Mouse (Mus musculus) MEL-GATA-1-ER (cell line): ENCODE results near the gene Fam71e2.

Source experiments
- DNase-seq: peaks from one replicate; pipeline ENCODE4 v3.0.0-alpha.2; 2012; ENCODE audit warnings: low read depth; ENCODE audit errors: extremely low read depth

The Fam71e2 gene

DNA sequence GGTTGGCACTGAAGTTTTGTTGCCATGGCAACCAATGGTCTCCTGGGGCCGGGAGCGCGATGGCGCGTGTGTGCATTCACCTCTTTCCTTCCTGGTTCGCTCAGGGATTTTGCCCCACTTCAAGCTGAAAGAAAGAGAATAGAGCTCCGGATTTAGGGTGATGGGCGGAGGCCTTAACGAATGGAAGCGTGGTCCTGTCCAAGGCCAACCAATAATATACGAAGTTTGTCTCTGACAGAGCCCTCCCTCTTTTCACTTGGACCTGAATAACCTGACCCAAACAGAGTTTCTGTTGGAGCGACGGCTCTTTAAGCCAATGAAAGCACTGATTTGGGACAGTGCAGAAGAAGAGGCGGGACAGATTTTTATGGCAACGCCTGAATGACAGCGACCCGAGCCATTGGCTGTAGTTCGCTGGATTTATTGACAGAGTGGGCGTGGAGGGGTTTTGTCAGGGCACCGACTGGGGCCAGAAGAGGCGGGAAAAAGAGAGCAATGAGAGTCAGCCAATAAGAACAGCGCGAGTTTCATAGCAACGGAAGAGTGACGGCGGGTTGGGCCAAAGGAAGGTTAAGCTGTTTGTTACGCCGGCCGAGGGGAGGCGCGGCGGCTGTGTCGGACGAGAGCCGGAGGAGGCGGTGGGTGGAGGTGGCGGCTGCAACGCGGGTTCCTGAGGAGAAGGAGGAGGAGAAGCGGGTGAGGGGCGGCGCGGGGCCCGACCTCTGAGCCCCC lies 31.4 kb downstream of the Fam71e2 start, which contains the start of gene Kmt5c:
TSS of gene Kmt5c (plus strand) at position 572 of the 732 bp plus-strand sequence.
- peak; percentile 100 for DNase-seq

DNA sequence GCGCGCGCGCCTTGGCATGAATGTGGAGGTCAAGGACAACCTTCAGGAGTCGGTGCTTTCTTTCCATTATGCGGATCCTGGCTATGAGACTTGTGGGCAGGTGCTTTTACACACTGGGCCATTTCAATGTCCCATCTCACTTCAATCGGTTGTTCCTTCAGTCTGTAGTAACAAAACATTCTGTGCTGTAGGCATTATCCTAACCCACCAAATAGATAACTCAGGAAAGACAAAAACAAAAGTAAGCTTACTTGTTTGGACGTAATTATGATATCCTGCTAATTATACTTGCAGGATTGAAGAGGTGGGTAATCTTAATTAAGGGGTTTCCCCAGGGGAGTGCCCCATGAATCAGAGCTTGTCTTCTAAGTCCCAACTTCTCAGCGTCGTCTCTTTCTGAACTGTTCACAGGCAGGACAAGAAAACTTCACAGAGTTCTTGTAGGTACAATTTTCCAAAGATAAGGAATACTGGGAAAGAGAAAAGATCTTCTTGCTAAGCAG lies 32.0 kb downstream of the Fam71e2 start:
- no peak for DNase-seq

DNA sequence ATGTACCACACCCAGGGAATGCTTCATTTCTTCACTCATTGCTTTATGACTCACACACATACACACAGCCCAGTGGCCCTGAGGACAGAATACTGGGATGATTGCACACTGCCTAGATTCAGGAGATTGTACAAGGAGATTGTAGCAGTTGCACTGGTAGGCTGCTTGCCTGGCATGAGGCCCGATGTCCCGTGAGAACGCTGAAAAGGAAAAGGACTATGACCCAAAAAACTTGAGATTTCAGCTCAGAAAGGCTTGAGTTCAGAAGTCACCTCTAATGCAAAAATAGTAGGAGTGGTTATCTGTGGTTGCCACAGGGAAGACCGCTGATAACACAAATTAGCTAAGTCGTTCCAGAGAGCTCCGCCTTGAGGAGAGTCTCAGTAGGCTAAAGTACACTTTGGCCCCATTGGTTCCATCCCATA lies 38.1 kb downstream of the Fam71e2 start:
- no peak for DNase-seq

DNA sequence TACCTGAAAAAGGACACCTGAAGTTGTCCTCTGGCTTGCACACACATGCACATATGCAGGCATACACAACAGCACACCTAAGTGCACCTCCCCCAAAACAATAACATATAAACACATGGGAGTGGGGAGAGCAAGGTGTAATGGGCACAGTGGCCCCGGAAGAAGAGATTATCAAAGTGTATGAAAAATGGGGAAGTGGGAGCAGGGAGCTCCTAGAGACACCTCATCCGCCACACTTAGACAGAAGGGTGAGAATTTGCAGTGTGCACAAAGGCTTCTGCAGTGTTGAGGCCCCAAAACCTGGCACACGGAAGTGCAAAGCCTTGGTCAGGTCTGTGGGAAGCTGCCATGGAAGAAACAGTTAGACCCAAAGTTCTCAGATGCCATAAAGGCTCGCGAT lies 40.0 kb downstream of the Fam71e2 start:
- DNase-seq = no peak

DNA sequence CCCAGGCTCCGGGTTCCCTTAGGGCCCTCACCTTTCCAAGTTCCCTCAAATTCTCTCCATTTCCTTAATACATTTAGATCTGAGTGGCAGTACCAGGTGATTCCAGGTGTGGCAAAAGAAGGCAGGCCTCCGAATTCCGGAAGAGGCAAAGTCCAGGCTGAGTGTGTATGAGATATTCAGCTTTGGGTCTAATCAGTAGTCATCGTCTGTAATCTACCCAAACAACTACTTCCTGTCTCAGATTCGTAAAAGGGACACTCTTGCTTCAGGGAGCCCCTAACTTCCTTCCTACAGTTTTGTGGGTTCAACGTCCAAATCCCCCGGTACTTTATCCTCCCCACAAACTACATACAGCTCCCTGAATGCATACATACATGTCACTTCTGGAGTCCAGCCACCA lies 45.9 kb downstream of the Fam71e2 start, which contains the start of gene Tmem150b:
TSS of gene Tmem150b (minus strand) at position 81 of the 400 bp plus-strand sequence.
- DNase-seq = peak; percentile 33

DNA sequence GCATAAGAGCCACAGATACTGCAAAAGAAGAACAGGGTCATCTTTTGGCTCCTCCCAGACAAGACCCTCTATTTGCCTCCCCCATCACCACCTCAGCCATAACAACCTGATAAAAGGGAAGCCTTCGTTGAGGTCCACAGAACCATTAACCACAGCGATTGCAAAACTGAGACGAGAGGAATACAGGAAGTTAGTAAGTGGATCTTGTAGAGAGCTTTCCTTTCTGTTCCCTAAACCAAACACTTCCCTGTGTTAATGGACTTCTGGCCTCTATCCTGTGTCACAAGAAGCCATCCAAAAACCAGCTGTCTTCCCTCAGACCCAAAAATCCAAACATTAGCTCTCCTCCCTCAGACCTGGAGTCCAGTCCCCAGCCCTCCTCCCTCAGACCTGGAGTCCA lies 46.7 kb downstream of the Fam71e2 start:
- peak; percentile 49 for DNase-seq

DNA sequence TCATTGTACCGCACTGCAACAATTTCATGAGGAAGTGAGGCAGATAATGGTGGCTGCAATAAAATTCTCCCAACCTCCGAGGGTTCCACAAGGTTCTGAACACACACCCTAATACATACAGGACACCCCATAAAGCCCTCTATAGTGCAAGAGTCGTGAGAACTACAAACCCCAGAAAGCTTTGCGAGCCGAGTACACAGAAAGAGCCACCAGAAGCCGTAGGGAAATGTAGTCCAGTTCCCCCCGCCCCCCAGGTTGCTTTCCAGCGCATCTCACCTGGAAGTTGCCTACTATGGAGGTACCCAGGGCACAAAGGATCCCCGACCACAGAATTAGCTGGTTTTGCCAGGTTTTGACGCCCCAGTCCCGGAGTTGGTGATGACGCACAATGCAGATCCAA lies 47.6 kb downstream of the Fam71e2 start:
- peak; percentile 45 for DNase-seq

DNA sequence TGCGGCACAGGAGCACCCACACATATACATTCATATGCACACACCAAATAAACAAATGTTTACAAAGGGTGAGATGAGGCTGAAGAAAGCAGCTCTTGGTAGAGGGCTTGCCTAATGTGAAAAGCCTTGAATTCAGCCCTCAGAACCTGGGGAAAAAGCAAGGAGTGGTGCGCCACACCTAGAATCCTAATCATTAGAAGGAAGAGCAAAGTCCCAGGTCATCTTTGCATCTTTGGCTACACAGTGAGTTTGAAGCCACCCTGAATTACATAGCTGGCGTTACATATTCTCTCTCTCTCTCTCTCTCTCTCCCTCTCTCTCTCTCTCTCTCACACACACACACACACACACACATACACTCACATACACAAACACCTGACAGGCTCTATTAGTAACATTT lies 51.8 kb downstream of the Fam71e2 start:
- DNase-seq = no peak

DNA sequence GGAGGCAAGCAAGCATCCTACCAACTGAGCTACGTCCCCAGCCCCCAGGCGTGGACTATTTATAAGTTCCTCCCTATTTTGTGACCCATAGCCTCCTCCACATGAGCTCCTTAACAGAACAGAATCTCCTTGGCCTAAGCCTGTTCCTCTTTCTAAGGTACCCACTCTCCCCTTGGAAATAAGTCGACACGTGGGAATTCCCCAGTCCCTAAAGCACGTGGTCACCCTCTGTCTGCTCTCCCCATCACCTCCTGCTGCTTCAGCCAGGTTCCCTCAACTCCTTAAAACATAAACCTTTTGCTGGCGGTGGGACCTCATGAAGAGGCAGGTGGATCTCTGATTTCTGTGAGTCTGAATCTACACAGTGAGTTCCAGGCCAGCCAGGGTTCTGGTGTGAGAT lies 54.1 kb downstream of the Fam71e2 start:
- no peak for DNase-seq

DNA sequence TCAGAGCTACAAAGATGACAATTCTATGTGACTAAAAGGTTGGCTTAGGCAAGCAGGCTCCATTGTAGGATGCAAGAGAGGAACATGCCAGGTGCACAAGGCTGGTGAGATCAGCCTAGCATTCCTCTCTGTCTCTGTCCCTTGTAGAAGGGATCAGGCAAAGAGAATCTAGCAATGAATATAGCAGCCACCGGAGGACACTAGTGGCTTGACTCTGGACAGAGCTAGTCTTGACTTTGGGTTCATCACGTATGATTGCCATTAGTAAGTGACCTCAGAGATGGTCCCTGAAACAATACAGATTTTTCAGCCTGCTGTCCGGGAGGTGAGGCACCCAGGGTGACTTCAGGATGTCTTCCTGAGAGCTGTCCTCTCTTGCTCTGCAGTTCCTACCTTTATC lies 58.5 kb downstream of the Fam71e2 start:
- DNase-seq = no peak

DNA sequence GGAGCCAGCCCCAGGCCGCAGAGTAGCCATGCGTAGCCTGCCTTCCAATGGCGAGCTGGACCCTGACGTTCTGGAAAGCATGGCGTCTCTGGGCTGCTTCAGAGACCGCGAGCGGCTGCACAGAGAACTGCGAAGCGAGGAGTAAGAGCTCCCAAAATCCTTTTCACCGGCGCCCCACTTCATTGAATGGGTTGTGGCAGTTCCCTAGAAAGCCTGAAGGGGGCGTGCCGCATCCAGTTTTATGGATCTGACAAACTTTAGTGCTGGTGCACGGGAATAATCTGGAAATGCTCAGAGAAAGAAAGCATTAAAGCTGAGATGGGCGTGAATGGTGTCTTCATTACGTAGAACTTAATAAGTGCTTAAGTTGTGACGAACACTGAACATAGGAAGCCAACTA lies 66.0 kb downstream of the Fam71e2 start:
- peak; percentile 58 for DNase-seq
